Mouse (Mus musculus) thymus, adult 2 months (tissue): ENCODE measurements around the gene Usp32. TPM values are rescaled to one million over a fixed set of nuclear protein-coding genes. Genes with fewer than 3 reads are reported as not detected.
A peak's percentile ranks its signal among the peaks of the same experiment; 100 is the strongest.

Experiments used
- DNase-seq: peaks from one replicate; pipeline ENCODE4 v3.0.0; 2021
- H3K27ac ChIP-seq: fragments of 200-500 bp; 2 replicates; pipeline ENCODE4 v1.5.1; 2012; ENCODE audit warnings: low read length, control low read depth; ENCODE audit not compliant: control insufficient read depth, insufficient read depth
- H3K27me3 ChIP-seq: fragments of 200-500 bp; 2 replicates; pipeline ENCODE4 v1.6.1; 2012; ENCODE audit warnings: mild to moderate bottlenecking, low read length, moderate library complexity, mixed read lengths; ENCODE audit not compliant: control insufficient read depth, insufficient read depth
- H3K36me3 ChIP-seq: fragments of 200-500 bp; 2 replicates; pipeline ENCODE4 v1.6.1; 2012; ENCODE audit warnings: mild to moderate bottlenecking, low read length, moderate library complexity; ENCODE audit not compliant: control insufficient read depth, insufficient read depth
- H3K4me1 ChIP-seq: fragments of 200-500 bp; replicated peaks from 2 replicates; pipeline ENCODE4 v1.6.1; 2012; ENCODE audit warnings: low read length; ENCODE audit not compliant: control insufficient read depth, insufficient read depth
- H3K4me3 ChIP-seq: fragments of 200-500 bp; 2 replicates; pipeline ENCODE4 v1.5.1; 2012; ENCODE audit warnings: mild to moderate bottlenecking, low read length, control low read depth, moderate library complexity; ENCODE audit not compliant: control insufficient read depth, insufficient read depth
- CTCF ChIP-seq: fragments of 200-500 bp; IDR thresholded peaks from 2 replicates; pipeline ENCODE4 v1.5.1; 2012; ENCODE audit warnings: mild to moderate bottlenecking, control low read depth, low read length, moderate library complexity, borderline replicate concordance; ENCODE audit not compliant: control insufficient read depth, poor library complexity, insufficient read depth; ENCODE audit errors: extremely low read depth
- POLR2A ChIP-seq: fragments of 200-500 bp; IDR thresholded peaks from 2 replicates; pipeline ENCODE4 v1.6.1; 2012; ENCODE audit warnings: mild to moderate bottlenecking, low read length, control low read depth, moderate library complexity; ENCODE audit not compliant: control insufficient read depth, poor library complexity, insufficient read depth; ENCODE audit errors: extremely low read depth
- WGBS: fragments of 180-500 bp; shearing (Covaris S2); methylation state at CpG from one replicate; pipeline ENCODE4 v1.1.7; 2018; 5-methylcytosine and 5-hydroxymethylcytosine counted together
- polyA plus RNA-seq: library from polyadenylated mRNA; depleted of rRNA; stranded (reverse); fragments of >200 nt; gene quantifications from 2 replicates; pipeline ENCODE4 v1.2.3, GENCODE M21; 2012

The Usp32 gene
- polyA plus RNA-seq, 1 experiment = 4.0 TPM

DNA sequence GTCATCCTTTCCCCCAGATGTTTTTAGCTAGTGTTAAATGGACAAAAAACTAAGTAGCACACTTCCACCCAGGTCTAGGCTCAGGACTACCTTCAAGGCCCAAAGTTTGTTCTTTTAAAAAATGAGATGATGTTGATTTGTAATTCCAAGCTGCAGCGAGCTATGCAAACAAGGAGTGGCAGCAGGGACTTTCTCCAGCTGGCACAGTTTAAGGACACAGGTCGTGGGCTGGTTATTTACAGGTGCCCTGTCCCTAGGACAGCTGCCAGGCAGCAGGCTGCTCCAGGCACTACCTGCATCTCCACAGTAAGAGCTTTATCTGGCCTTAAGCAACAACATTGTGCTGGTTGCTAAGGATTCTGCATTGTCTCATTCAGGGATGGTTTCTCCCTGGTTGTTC lies 159.3 kb downstream of the Usp32 start:
- Histone ChIP-seq H3K4me1 (no peaks in the 10 kb centered on the region), H3K36me3 (0 out of 2 replicates have a peak, but pooled peaks cover 4% of the 10 kb centered on the region), H3K27ac (no peak overlapping the region), H3K27me3 (no peaks in the 10 kb centered on the region; the same call in 1 of the 2 replicates), H3K4me3 (no peak overlapping the region)
- TF ChIP-seq CTCF = no peak
- TF ChIP-seq POLR2A = no peak
- WGBS = 95% methylated on average over 2 of the region's 2 CpGs
- DNase-seq = no peak

DNA sequence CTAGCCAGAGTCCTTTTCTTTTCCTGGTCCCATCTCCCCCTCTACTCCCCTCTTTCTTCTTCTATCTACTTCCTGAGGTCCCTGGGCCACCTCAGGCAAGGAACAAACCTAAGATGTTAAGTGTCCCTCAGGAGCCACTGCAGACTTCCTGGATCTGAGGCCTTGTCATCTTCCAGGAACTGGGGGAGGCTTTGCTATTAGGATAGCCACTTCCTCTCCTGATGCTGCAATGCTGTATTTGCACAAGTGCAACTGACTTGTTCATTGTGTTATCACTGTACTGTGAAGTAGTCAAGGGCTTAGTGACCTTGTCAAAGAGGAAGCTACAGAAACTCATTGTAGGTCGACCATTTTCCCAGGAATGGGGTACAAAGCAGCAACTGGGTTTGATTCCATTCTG lies 160.6 kb downstream of the Usp32 start:
- Histone ChIP-seq H3K4me1 (no peaks in the 10 kb centered on the region), H3K4me3 (no peak overlapping the region), H3K27me3 (no peaks in the 10 kb centered on the region; the same call in 1 of the 2 replicates), H3K27ac (no peak overlapping the region), H3K36me3 (no peaks in the 10 kb centered on the region)
- WGBS = 28% methylated on average over 1 of the region's 1 CpGs
- no peak for DNase-seq
- TF ChIP-seq CTCF (no peak), POLR2A (no peak)

DNA sequence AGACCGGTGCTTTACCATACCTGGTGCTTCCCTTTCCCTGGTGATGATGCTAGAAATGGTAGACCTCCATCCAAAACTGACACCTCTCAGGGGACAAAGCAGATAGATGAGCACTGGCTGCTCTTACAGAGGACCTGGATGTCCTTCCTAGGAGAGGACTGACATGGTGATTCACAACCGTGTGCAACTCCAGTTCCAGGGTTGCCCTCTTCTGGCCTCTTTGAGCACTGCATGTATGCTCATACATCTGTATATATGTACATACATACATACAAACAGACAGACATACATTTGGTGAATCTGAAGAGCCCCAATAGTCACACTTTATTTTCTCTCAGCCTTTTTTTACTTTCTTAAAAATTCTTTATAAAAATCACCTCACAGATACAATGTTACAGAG lies 161.8 kb downstream of the Usp32 start:
- Histone ChIP-seq H3K4me1 (no peaks in the 10 kb centered on the region), H3K4me3 (no peak overlapping the region), H3K27me3 (no peaks in the 10 kb centered on the region; the same call in 1 of the 2 replicates), H3K36me3 (no peaks in the 10 kb centered on the region), H3K27ac (no peak overlapping the region)
- peak; percentile 7 for DNase-seq
- 69% methylated on average over 2 of the region's 2 CpGs for whole genome bisulfite sequencing
- TF ChIP-seq CTCF = no peak
- no peak for TF ChIP-seq POLR2A

DNA sequence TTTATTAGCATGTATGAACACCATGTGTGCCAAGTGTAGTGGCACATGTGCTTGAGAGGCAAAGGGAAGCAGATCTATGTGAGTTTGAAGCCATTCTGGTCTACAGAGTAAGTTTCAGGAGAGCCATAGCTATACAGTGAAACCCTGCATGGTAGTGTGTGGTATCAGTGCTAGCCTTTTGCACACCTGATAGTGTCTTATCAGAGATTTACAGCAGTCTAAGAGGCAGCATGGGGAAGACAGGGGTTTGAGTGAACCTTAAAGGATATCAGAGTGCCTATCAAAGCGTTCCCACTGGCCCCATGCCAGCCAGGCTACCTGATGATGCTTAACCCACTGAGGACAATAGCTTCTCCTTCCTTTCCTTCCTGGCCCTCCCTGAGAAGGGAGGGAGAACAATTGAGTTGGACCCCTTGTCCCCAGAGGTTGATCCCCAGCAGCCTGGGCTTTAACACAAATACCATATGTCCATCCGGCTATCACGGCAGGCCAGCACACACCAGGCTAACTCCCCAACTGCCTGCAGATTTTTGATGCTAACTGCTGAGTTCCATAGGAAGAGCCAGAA lies 162.5 kb downstream of the Usp32 start:
- TF ChIP-seq POLR2A = no peak
- no peak for TF ChIP-seq CTCF
- no peak overlapping the region for H3K4me3 ChIP-seq
- no peak overlapping the region for H3K27ac ChIP-seq
- no peaks in the 10 kb centered on the region for H3K36me3 ChIP-seq
- DNase-seq = no peak
- 96% methylated on average over 3 of the region's 3 CpGs for WGBS
- H3K27me3 ChIP-seq = no peaks in the 10 kb centered on the region; the same call in 1 of the 2 replicates
- H3K4me1 ChIP-seq = no peaks in the 10 kb centered on the region

GRCm38 (mm10) chr11:84976706-84977105 lies 163.3 kb downstream of the Usp32 start:
- Histone ChIP-seq H3K27ac (no peak overlapping the region), H3K4me1 (no peaks in the 10 kb centered on the region), H3K27me3 (no peaks in the 10 kb centered on the region; the same call in 1 of the 2 replicates), H3K4me3 (no peak overlapping the region), H3K36me3 (no peaks in the 10 kb centered on the region)
- 92% methylated on average over 3 of the region's 3 CpGs for WGBS
- DNase-seq = no peak
- TF ChIP-seq POLR2A (no peak), CTCF (no peak)

GRCm38 (mm10) chr11:84974582-84974981 lies 165.4 kb downstream of the Usp32 start:
- Histone ChIP-seq H3K4me1 (no peaks in the 10 kb centered on the region), H3K27me3 (no peaks in the 10 kb centered on the region; the same call in 1 of the 2 replicates), H3K4me3 (no peak overlapping the region), H3K27ac (no peak overlapping the region), H3K36me3 (no peaks in the 10 kb centered on the region)
- WGBS = 77% methylated on average over 7 of the region's 7 CpGs
- DNase-seq = no peak
- no peak for TF ChIP-seq POLR2A
- no peak for TF ChIP-seq CTCF
